Comparison of ENCODE assay signal across 8 mouse cellular contexts in genomic region chr7:80889841-80890241, GRCm38 (mm10). TPM values are rescaled to one million over a fixed set of nuclear protein-coding genes. Genes with fewer than 3 reads are reported as not detected.
DNase-seq lines count a peak whose midpoint lies in the region; ATAC-seq and TF ChIP-seq lines count a peak whose summit lies in the region.

No protein-coding gene starts in this region.

- WGBS in heart, embryonic 10.5 days = 73% methylated on average over 13 of the region's 13 CpGs
- 54% methylated on average over 13 of the region's 13 CpGs for WGBS in heart, postnatal 0 days

- H3K9ac ChIP-seq in heart, postnatal 0 days (replicated peaks; ENCODE audit: low read depth, low read length) = no peak overlapping the region

- peaks cover 24% of the 10 kb centered on the region for H3K4me1 ChIP-seq in heart, embryonic 10.5 days
- no peaks in the 10 kb centered on the region; the same call in 1 of the 2 replicates for H3K4me1 ChIP-seq in heart, postnatal 0 days (ENCODE audit: control insufficient read depth, insufficient read depth)

- peak overlapping the region; percentile 78; the same call in 1 of the 2 replicates for H3K27ac ChIP-seq in heart, embryonic 10.5 days
- peak overlapping the region; percentile 78 for H3K27ac ChIP-seq in heart, postnatal 0 days (ENCODE audit: low read depth)

- no peak for TF ChIP-seq EP300 in heart, postnatal 0 days (IDR thresholded peaks at IDR 0.05; ENCODE audit: low read depth)

- no peak overlapping the region for H3K4me2 ChIP-seq in heart, postnatal 0 days (ENCODE audit: low read depth, low read length)

- H3K4me3 ChIP-seq in heart, embryonic 10.5 days = no peak overlapping the region
- no peak overlapping the region for H3K4me3 ChIP-seq in heart, postnatal 0 days (ENCODE audit: low read depth, low read length)

- H3K9me3 ChIP-seq in heart, embryonic 10.5 days = no peaks in the 10 kb centered on the region
- no peaks in the 10 kb centered on the region for H3K9me3 ChIP-seq in heart, postnatal 0 days (replicated peaks; ENCODE audit: control insufficient read depth, low read length)

- no peaks in the 10 kb centered on the region for H3K27me3 ChIP-seq in heart, embryonic 10.5 days (ENCODE audit: insufficient read depth, poor library complexity, severe bottlenecking)
- no peaks in the 10 kb centered on the region for H3K27me3 ChIP-seq in heart, postnatal 0 days (ENCODE audit: control insufficient read depth, insufficient read depth, low read length)

- DNase-seq in heart, embryonic 10.5 days (ENCODE audit: low spot score) = no peak
- DNase-seq in heart, adult 8-10 months (ENCODE audit: low spot score) = no peak
- no peak for DNase-seq in heart, postnatal 0 days (ENCODE audit: low spot score)
- DNase-seq in lung, postnatal 4 days = peak; percentile 39 to 49
- peak; percentile 77 to 87 for DNase-seq in thymus, adult 18-20 months
- DNase-seq in urinary bladder, postnatal 10 days (ENCODE audit: low spot score) = no peak
- no peak for DNase-seq in layer of hippocampus, adult 11-12 months (ENCODE audit: low spot score)

- no peak for TF ChIP-seq CTCF in heart, postnatal 0 days (IDR thresholded peaks at IDR 0.05; ENCODE audit: low read depth)

- ATAC-seq in activated CD4-positive, CD25-positive, alpha-beta regulatory T cell, adult 4 months = peak; percentile 93
- ATAC-seq in heart, postnatal 0 days (ENCODE audit: insufficient read depth, low read depth) = no peak

- H3K36me3 ChIP-seq in heart, embryonic 10.5 days = peaks cover 56% of the 10 kb centered on the region
- H3K36me3 ChIP-seq in heart, postnatal 0 days (replicated peaks; ENCODE audit: control insufficient read depth, insufficient read depth, low read length) = peaks cover 36% of the 10 kb centered on the region

RNA-seq across cellular contexts. Expression of gene Wdr73, which starts 11.2 kb away (rescaled TPM):
- polyA plus RNA-seq in heart, embryonic 10.5 days (2016; fragmentation: Nextera tagmentation; extraction: Ambion mirVana) = 27.1 and 39.6 TPM in 2 replicates
- 1 to 10 TPM; 4.6 to 7.6 (median 6.3) TPM for total RNA-seq in heart, adult 8-10 months (2022)
- 10 to 100 TPM; 22.5 to 27.1 TPM for polyA plus RNA-seq in activated CD4-positive, CD25-positive, alpha-beta regulatory T cell, adult 4 months (2017; shearing (Covaris generic))
- 22.4 and 23.2 TPM in 2 replicates for total RNA-seq in heart, postnatal 0 days (2014; rRNA removed; ENCODE audit: low replicate concordance)
- polyA plus RNA-seq in heart, postnatal 0 days (2015; fragmentation: Nextera tagmentation; extraction: Ambion mirVana) = 11.4 and 12.4 TPM in 2 replicates

RNA-seq across cellular contexts. Expression of gene Nmb, which starts 15.0 kb away (rescaled TPM):
- 4.9 and 6.5 TPM in 2 replicates for polyA plus RNA-seq in heart, embryonic 10.5 days (2016; fragmentation: Nextera tagmentation; extraction: Ambion mirVana)
- total RNA-seq in heart, adult 8-10 months (2022) = 10 to 100 TPM in 1 of 4 experiments, 1 to 10 TPM in 3; 5.1 to 11.7 (median 7.9) TPM
- polyA plus RNA-seq in activated CD4-positive, CD25-positive, alpha-beta regulatory T cell, adult 4 months (2017; shearing (Covaris generic)) = 10 to 100 TPM; 58.7 to 67.5 TPM
- total RNA-seq in heart, postnatal 0 days (2014; rRNA removed; ENCODE audit: low replicate concordance) = 5.5 and 17.6 TPM in 2 replicates
- polyA plus RNA-seq in heart, postnatal 0 days (2015; fragmentation: Nextera tagmentation; extraction: Ambion mirVana) = 4.2 and 4.4 TPM in 2 replicates

RNA-seq across cellular contexts. Expression of gene Zscan2, which starts 29.1 kb away (rescaled TPM):
- 2.3 and 2.5 TPM in 2 replicates for polyA plus RNA-seq in heart, embryonic 10.5 days (2016; fragmentation: Nextera tagmentation; extraction: Ambion mirVana)
- 1 to 10 TPM; 4.7 to 8.1 (median 6.2) TPM for total RNA-seq in heart, adult 8-10 months (2022)
- 1 to 10 TPM; 3.0 to 3.3 TPM for polyA plus RNA-seq in activated CD4-positive, CD25-positive, alpha-beta regulatory T cell, adult 4 months (2017; shearing (Covaris generic))
- total RNA-seq in heart, postnatal 0 days (2014; rRNA removed; ENCODE audit: low replicate concordance) = 3.7 and 22.0 TPM in 2 replicates
- polyA plus RNA-seq in heart, postnatal 0 days (2015; fragmentation: Nextera tagmentation; extraction: Ambion mirVana) = 1.3 and 2.0 TPM in 2 replicates

RNA-seq across cellular contexts. Expression of gene Sec11a, which starts 57.7 kb away (rescaled TPM):
- 167 and 206 TPM in 2 replicates for polyA plus RNA-seq in heart, embryonic 10.5 days (2016; fragmentation: Nextera tagmentation; extraction: Ambion mirVana)
- 10 to 100 TPM; 35.3 to 41.0 (median 39.2) TPM for total RNA-seq in heart, adult 8-10 months (2022)
- polyA plus RNA-seq in activated CD4-positive, CD25-positive, alpha-beta regulatory T cell, adult 4 months (2017; shearing (Covaris generic)) = 100 to 1,000 TPM; 243 to 262 TPM
- total RNA-seq in heart, postnatal 0 days (2014; rRNA removed; ENCODE audit: low replicate concordance) = 79.2 and 118 TPM in 2 replicates
- polyA plus RNA-seq in heart, postnatal 0 days (2015; fragmentation: Nextera tagmentation; extraction: Ambion mirVana) = 104 and 110 TPM in 2 replicates

Comparison
In these comparisons a context has a peak if more than half of its experiments do, and no peak if none do; other contexts are left out.
1. DNase-seq: peak in lung, postnatal 4 days (2 of 2) and thymus, adult 18-20 months (2 of 2); none in heart, embryonic 10.5 days (single experiment), heart, adult 8-10 months (single experiment), heart, postnatal 0 days (single experiment), urinary bladder, postnatal 10 days (single experiment) and layer of hippocampus, adult 11-12 months (single experiment).